Mouse (Mus musculus): ENCODE data around the gene P2rx1. TPM values are rescaled to one million over a fixed set of nuclear protein-coding genes. Genes with fewer than 3 reads are reported as not detected.

P2rx1 gene
- polyA plus RNA-seq, 1 experiment from 2014 or later: 0.30 TPM

Small RNAs within 50 kb of the gene (microRNA-seq; reads per million reads assigned to microRNA genes)
- gene Gm44467: not detected

Other genes starting within 250 kb of the P2rx1 start
- 8.0 and 9.2 TPM in 2 replicates for gene Cyb5d2, start 203.0 kb upstream of the P2rx1 start, polyA plus RNA-seq (2015; fragmentation: Nextera tagmentation; extraction: Ambion mirVana)
- 13.3 and 14.1 TPM in 2 replicates for gene Zzef1, start 202.9 kb upstream of the P2rx1 start, polyA plus RNA-seq (2015; fragmentation: Nextera tagmentation; extraction: Ambion mirVana)
- 1.2 and 1.7 TPM in 2 replicates for gene Atp2a3, start 37.9 kb upstream of the P2rx1 start, polyA plus RNA-seq (2015; fragmentation: Nextera tagmentation; extraction: Ambion mirVana)
- 31.9 and 33.6 TPM in 2 replicates for gene Camkk1, start 19.9 kb downstream of the P2rx1 start, polyA plus RNA-seq (2015; fragmentation: Nextera tagmentation; extraction: Ambion mirVana)
- 9.8 and 12.1 TPM in 2 replicates for gene Ncbp3, start 48.7 kb downstream of the P2rx1 start, polyA plus RNA-seq (2015; fragmentation: Nextera tagmentation; extraction: Ambion mirVana)
- 0.24 and 0.25 TPM in 2 replicates for gene Itgae, start 91.5 kb downstream of the P2rx1 start, polyA plus RNA-seq (2015; fragmentation: Nextera tagmentation; extraction: Ambion mirVana)
- 1.6 and 2.1 TPM in 2 replicates for gene Haspin, start 139.2 kb downstream of the P2rx1 start, polyA plus RNA-seq (2015; fragmentation: Nextera tagmentation; extraction: Ambion mirVana)
- gene P2rx5, start 161.3 kb downstream of the P2rx1 start, polyA plus RNA-seq (2015; fragmentation: Nextera tagmentation; extraction: Ambion mirVana): 0.29 and 0.42 TPM in 2 replicates
- gene Emc6, start 177.9 kb downstream of the P2rx1 start, polyA plus RNA-seq (2015; fragmentation: Nextera tagmentation; extraction: Ambion mirVana): 127 and 133 TPM in 2 replicates
- 132 and 145 TPM in 2 replicates for gene Tax1bp3, start 178.0 kb downstream of the P2rx1 start, polyA plus RNA-seq (2015; fragmentation: Nextera tagmentation; extraction: Ambion mirVana)
- 18.6 and 20.1 TPM in 2 replicates for gene Ctns, start 199.9 kb downstream of the P2rx1 start, polyA plus RNA-seq (2015; fragmentation: Nextera tagmentation; extraction: Ambion mirVana)
- gene Shpk, start 200.4 kb downstream of the P2rx1 start, polyA plus RNA-seq (2015; fragmentation: Nextera tagmentation; extraction: Ambion mirVana): 2.1 and 2.4 TPM in 2 replicates
- 0.20 and 0.38 TPM in 2 replicates for gene Trpv1, start 235.2 kb downstream of the P2rx1 start, polyA plus RNA-seq (2015; fragmentation: Nextera tagmentation; extraction: Ambion mirVana)

Measured in midbrain, embryonic 16.5 days (tissue).